Mouse (Mus musculus) limb, embryonic 12.5 days (tissue): ENCODE measurements around the gene Mrgpre. TPM values are rescaled to one million over a fixed set of nuclear protein-coding genes. Genes with fewer than 3 reads are reported as not detected.

Experiments
- ATAC-seq: fragments of 200-750 bp; cut with Nextera tagmentation; 2 replicates; pipeline ENCODE4 v1.8.0; 2017; ENCODE audit warnings: low read depth, moderate TSS enrichment; ENCODE audit not compliant: insufficient number of reproducible peaks, insufficient read depth, low FRiP score, low TSS enrichment
- H3K27ac ChIP-seq: fragments of 300-500 bp; sonication (generic); 2 replicates; pipeline ENCODE4 v1.5.1; 2016; ENCODE audit warnings: mild to moderate bottlenecking, moderate library complexity
- H3K27me3 ChIP-seq: fragments of 300-500 bp; sonication (generic); 2 replicates; pipeline ENCODE4 v1.6.1; 2016; ENCODE audit warnings: mild to moderate bottlenecking, moderate library complexity
- H3K36me3 ChIP-seq: fragments of 300-500 bp; sonication (generic); 2 replicates; pipeline ENCODE4 v1.6.1; 2016; ENCODE audit warnings: mild to moderate bottlenecking, moderate library complexity
- H3K4me1 ChIP-seq: fragments of 300-500 bp; sonication (generic); replicated peaks from 2 replicates; pipeline ENCODE4 v1.6.1; 2016
- H3K4me2 ChIP-seq: fragments of 300-500 bp; sonication (generic); 2 replicates; pipeline ENCODE4 v1.6.1; 2016; ENCODE audit warnings: mild to moderate bottlenecking, moderate library complexity
- H3K4me3 ChIP-seq: fragments of 300-500 bp; sonication (generic); replicated peaks from 2 replicates; pipeline ENCODE4 v1.5.1; 2016; ENCODE audit warnings: mild to moderate bottlenecking
- H3K9ac ChIP-seq: fragments of 300-500 bp; sonication (generic); replicated peaks from 2 replicates; pipeline ENCODE4 v1.6.1; 2016; ENCODE audit warnings: mild to moderate bottlenecking, moderate library complexity
- H3K9me3 ChIP-seq: fragments of 300-500 bp; sonication (generic); 2 replicates; pipeline ENCODE4 v1.6.1; 2016; ENCODE audit warnings: mild to moderate bottlenecking, moderate library complexity
- WGBS: fragments of 180-500 bp; shearing (Covaris S2); methylation state at CpG from one replicate; pipeline ENCODE4 v1.1.7; 2016; 5-methylcytosine and 5-hydroxymethylcytosine counted together
- microRNA-seq: library from miRNA; unstranded; fragments of <30 nt; microRNA quantifications from one replicate; pipeline ENCODE4, GENCODE M21; 2017
- polyA plus RNA-seq: library from polyadenylated mRNA; unstranded; fragments of >200 nt; fragmentation: Nextera tagmentation; extraction: Ambion mirVana; gene quantifications from 2 replicates; pipeline ENCODE4 v1.2.1, GENCODE M21; 2016

Gene Mrgpre
- polyA plus RNA-seq, 1 experiment from 2014 or later = 1.2 TPM

DNA sequence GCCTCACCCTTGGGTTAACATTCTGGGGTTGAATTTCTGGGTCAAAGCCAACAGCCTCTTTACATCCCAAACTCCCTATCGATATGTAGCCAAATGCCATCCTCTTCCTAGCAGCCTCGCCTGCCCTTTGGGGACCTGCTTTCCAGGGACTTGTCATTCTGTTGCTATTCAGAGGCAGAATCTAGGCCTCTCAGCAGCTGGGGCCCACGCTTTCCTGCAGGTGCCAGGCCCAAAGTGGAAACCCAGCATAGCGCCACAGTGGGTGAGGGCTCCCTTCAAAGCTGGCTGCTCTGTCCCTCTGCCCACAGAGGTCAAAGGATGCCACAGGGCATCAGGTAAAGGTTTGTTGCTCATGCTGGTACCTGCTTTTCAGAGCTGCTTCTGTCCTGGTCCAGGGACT lies 50.6 kb downstream of the Mrgpre start:
- 90% methylated on average over 4 of the region's 4 CpGs for WGBS
- no peak overlapping the region for H3K4me2 ChIP-seq
- H3K4me1 ChIP-seq = peaks cover 22% of the 10 kb centered on the region

GRCm38 (mm10) chr7:143729886-143730285 lies 54.4 kb downstream of the Mrgpre start:
- Histone ChIP-seq H3K27me3 (no peaks in the 10 kb centered on the region), H3K9ac (no peak overlapping the region; the same call in 1 of the 2 replicates), H3K27ac (no peak overlapping the region), H3K4me2 (no peak overlapping the region), H3K4me3 (no peak overlapping the region), H3K9me3 (no peaks in the 10 kb centered on the region), H3K4me1 (peaks cover 12% of the 10 kb centered on the region), H3K36me3 (peaks cover 12% of the 10 kb centered on the region; the same call in 1 of the 2 replicates)
- ATAC-seq = no peak
- 58% methylated on average over 10 of the region's 10 CpGs for WGBS

More for the DNA sequence above, 50.6 kb downstream of the Mrgpre start:
- Histone ChIP-seq H3K27ac (no peak overlapping the region), H3K4me3 (no peak overlapping the region), H3K36me3 (peaks cover 14% of the 10 kb centered on the region; the same call in 1 of the 2 replicates), H3K9me3 (no peaks in the 10 kb centered on the region), H3K9ac (no peak overlapping the region), H3K27me3 (no peaks in the 10 kb centered on the region)
- ATAC-seq = no peak

Small RNA genes within 50 kb of the gene (microRNA-seq; reads per million reads assigned to microRNA genes)
- not detected for gene Gm22064

Other genes with a start within 250 kb of the Mrgpre start
- gene Nap1l4, start 235.4 kb downstream of the Mrgpre start, polyA plus RNA-seq = 331 and 335 TPM in 2 replicates
- gene Cars, start 184.4 kb downstream of the Mrgpre start, polyA plus RNA-seq = 56.7 and 59.6 TPM in 2 replicates
- 0.21 and 0.35 TPM in 2 replicates for gene Tnfrsf26, start 155.8 kb downstream of the Mrgpre start, polyA plus RNA-seq
- 11.4 and 12.8 TPM in 2 replicates for gene Tnfrsf22, start 134.8 kb downstream of the Mrgpre start, polyA plus RNA-seq
- 0.59 and 0.64 TPM in 2 replicates for gene Tnfrsf23, start 98.6 kb downstream of the Mrgpre start, polyA plus RNA-seq
- 26.1 and 30.4 TPM in 2 replicates for gene Osbpl5, start 27.5 kb downstream of the Mrgpre start, polyA plus RNA-seq
- not detected in 2 replicates for gene Mrgprg, start 17.5 kb downstream of the Mrgpre start, polyA plus RNA-seq
- gene Nadsyn1, start 38.3 kb upstream of the Mrgpre start, polyA plus RNA-seq = 8.9 and 9.3 TPM in 2 replicates
- 31.0 and 38.9 TPM in 2 replicates for gene Dhcr7, start 38.6 kb upstream of the Mrgpre start, polyA plus RNA-seq
- gene Gm498, start 82.3 kb upstream of the Mrgpre start, polyA plus RNA-seq = not detected in 2 replicates
- 0.44 and 0.60 TPM in 2 replicates for gene Shank2, start 217.4 kb upstream of the Mrgpre start, polyA plus RNA-seq